Mouse (Mus musculus) inflammation-experienced regulatory T-cells, adult 16 weeks (primary cell): ENCODE measurements around the gene Ubc. TPM values are rescaled to one million over a fixed set of nuclear protein-coding genes. Genes with fewer than 3 reads are reported as not detected.

ENCODE experiments used
- polyA plus RNA-seq: library from polyadenylated mRNA; unstranded; fragments of 100-300 nt; shearing (Covaris generic); gene quantifications from one replicate; pipeline ENCODE4 v1.2.1, GENCODE M21; 2017

Ubc gene
- 1,463 TPM for polyA plus RNA-seq

DNA sequence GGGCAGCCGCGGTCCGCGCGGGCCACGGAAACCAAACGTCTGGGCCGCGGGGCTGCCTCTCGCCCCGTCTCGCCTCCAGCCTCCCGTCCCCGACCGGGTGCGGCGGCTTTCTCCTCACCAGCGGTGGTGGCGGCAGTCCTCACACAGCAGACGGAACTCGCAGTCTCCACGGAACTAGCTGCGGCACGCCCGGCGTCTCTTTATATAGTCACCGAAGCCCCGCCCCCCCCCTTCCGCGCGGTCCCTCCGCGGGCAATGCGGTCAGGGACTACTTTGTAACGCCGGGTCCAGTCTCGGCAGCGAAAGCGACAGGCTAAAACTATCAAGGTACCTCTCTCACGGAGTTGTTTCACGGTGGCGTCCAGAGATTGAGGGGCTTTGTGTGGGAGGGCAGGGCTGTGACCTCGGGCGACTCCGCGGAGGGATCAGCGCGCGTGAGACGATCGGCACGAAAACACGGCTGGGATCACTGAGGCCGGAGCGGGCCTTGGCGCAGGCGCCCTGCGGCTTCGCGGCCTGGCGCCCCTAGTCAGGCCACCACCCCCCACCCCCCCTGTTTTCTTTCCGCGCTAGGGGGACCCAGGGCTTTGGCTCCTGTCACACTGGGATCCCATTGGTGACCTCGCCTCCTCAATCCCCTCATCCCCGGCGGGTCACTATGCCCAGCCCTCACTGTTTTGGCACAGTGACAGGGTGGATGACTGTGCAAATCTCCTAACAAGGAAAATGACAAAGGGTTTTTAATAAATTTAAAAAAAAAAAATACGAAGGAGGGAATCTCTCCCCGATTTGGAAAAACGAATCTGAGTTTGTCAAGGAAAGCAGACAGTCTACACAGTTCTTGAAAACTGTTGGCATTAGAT, at the start of gene Ubc:
Ubc (minus strand) TSS at position 624 of the 863 bp plus-strand sequence.

DNA sequence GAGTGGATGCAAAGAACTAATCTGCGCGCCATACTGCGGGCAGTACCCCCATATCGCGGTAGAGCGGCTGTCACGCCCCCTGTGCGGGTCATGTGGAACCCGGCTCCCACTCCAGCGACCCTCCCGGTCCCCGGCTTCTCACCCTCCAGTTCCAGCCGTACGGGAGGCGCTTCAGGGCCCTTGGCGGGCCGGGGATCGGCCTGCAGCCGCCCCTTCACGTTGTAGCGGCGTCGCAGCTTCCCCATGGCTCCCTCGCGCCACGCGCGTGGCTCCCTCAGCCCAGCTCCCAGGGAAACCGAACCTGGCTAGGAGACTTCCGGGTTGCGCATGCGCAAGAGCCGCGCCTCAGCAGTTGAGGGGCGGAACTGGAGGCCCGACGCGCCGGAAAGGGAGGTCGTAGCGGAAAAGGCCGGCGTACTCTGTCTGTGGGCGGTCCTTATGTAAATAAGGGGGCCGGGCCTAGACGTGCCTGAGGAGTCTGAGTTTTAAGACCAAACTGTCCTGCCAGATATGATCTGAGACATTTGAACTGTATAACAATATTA, 43.9 kb upstream of the Ubc start, which contains the start of gene Dhx37:
Dhx37 (minus strand) TSS at position 329 of the 545 bp plus-strand sequence.

DNA sequence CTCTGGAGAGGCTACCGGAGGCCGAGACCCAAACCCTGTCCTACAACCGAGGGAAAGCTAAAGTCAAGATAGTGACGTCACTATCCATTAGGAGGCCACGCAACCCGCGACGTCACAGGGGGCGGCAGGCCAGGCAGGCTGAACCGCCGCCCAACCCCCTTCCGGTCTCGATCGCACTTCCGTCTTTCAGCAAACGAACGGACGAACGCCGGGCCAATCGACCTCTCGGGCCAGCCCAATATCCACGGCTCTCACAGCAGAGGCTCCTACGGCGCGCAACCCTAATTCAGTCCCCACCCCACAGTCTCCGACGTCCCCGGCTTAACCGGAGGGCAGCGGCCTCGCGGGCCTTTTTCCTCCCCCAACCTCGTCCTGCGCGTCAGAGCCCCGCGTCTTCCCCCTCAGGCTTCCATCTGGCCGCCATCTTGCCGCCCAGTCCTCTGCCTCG, 847 bp downstream of the Ubc start, which contains the start of gene Gm10382:
Gm10382 (plus strand) TSS at position 192 of the 448 bp plus-strand sequence.

DNA sequence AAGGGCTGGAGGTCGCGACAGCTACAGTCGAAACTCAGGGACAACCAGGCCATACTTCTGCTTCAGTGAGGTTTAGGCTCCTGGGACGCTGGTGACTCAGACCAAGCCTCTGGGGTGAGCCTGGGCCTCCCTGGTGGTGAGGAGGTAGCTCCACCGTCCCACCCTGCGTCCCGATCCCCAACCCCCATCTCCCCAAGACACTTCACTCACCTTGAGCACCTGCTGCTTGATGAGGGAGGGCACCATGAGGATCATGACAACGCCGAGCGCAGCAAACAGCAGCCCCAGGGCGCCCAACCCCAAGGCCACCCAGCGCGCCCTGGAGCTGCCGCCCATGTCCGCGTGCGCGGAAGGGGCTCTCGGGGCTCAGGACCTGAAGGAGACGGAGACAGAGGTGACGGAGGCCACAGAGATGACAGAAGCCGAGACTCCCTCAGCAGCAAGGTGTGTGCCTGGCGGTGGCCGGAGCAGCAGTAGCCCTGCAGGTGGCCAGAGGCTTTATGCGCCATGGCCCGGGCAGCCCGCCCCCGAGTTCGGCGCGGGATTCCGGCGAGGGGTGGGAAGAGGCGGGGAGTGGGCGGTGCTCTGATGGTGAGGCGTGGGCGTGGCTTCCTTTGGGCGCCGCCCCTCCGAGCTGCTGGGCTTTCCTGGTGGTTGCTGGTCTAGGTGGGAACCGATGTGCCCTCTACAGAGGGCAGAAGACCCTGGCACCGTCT, 49.3 kb downstream of the Ubc start, which contains the start of gene Scarb1:
Scarb1 (minus strand) TSS at position 548 of the 716 bp plus-strand sequence.

Other genes with a start within 250 kb of the Ubc start
- 5.5 TPM for gene Ncor2, start 211.0 kb downstream of the Ubc start, polyA plus RNA-seq
- 21.2 TPM for gene Scarb1, start 49.1 kb downstream of the Ubc start, polyA plus RNA-seq
- 4.0 TPM for gene Gm10382, start 880 bp downstream of the Ubc start, polyA plus RNA-seq
- gene Dhx37, start 43.9 kb upstream of the Ubc start, polyA plus RNA-seq: 23.3 TPM
- 7.9 TPM for gene Bri3bp, start 51.4 kb upstream of the Ubc start, polyA plus RNA-seq
- 57.5 TPM for gene Aacs, start 85.6 kb upstream of the Ubc start, polyA plus RNA-seq
- 0.17 TPM for gene Tmem132b, start 141.6 kb upstream of the Ubc start, polyA plus RNA-seq